ENCODE assay signal across 19 mouse cellular contexts in the genomic region with DNA sequence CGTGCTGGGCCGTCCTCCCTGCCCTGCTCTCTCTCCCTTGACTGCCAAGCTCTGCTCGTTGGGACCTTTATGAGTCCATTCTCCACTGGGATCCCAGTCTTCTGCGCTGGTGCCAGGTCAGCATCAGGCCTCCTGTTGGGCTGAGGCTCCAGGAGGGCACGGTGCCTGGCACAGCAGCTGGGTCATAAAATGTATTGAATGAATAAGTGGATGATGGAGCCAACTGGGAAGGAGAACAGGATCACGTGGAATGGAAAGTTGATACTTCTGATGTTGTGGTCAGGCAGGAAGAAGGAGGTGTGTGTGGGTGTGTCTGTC. TPM values are rescaled to one million over a fixed set of nuclear protein-coding genes. Genes with fewer than 3 reads are reported as not detected.
DNase-seq lines count a peak whose midpoint lies in the region; ATAC-seq lines count a peak whose summit lies in the region.
"Had no signal": no experiment of that assay in that cellular context is flagged by ENCODE, and none has a peak within 500 bp of the region (broad histone marks: within the 10 kb centered on the region; RNA-seq: fewer than 3 reads in every experiment).

No protein-coding gene starts in this region.

- intact Hi-C loops in heart, postnatal 36 days (cut with DNase I), result no loop called here

- H3K27me3 ChIP-seq in kidney, embryonic 16.5 days (ENCODE audit: insufficient read depth, low read length), result no peaks in the 10 kb centered on the region
- H3K27me3 ChIP-seq: embryonic facial prominence, embryonic 12.5 days; heart, embryonic 13.5 days; hindbrain, embryonic 12.5 days; limb, embryonic 13.5 days; midbrain, embryonic 12.5 days had no signal

- no peaks in the 10 kb centered on the region for H3K9me3 ChIP-seq in kidney, embryonic 16.5 days (ENCODE audit: low read length)
- H3K9me3 ChIP-seq: embryonic facial prominence, embryonic 12.5 days; heart, embryonic 13.5 days; hindbrain, embryonic 12.5 days; limb, embryonic 13.5 days; midbrain, embryonic 12.5 days had no signal

- no peak for ATAC-seq in kidney, embryonic 16.5 days (ENCODE audit: low FRiP score, low TSS enrichment)

- peak; percentile 64 for DNase-seq in adrenal gland, postnatal 10 days
- DNase-seq in adrenal gland, adult 18-20 months (ENCODE audit: low spot score in 2 of 2), result no peak
- DNase-seq in kidney, adult 11 months, result peak; percentile 73
- DNase-seq in heart, postnatal 36 days, result peak; percentile 14 to 23
- peak; percentile 58 for DNase-seq in large intestine, adult 2 months (ENCODE audit: low read depth, low spot score)
- no peak for DNase-seq in natural killer cell, adult 2 months (ENCODE audit: low spot score in 2 of 2)
- no peak for DNase-seq in thymus, postnatal 4 days
- DNase-seq: cerebellum, adult 11-12 months; cerebellum, postnatal 36 days; lung, postnatal 4 days; right cerebral cortex, adult 18-20 months had no signal

- 46% methylated on average over 6 of the region's 6 CpGs for WGBS in kidney, embryonic 16.5 days
- WGBS in large intestine, adult 2 months, result 32% methylated on average over 6 of the region's 6 CpGs

- H3K27ac ChIP-seq in kidney, embryonic 16.5 days (ENCODE audit: low read length), result no peak overlapping the region
- H3K27ac ChIP-seq: embryonic facial prominence, embryonic 12.5 days; heart, embryonic 13.5 days; hindbrain, embryonic 12.5 days; left cerebral cortex, adult 2 months; limb, embryonic 13.5 days; midbrain, embryonic 12.5 days had no signal

- H3K4me1 ChIP-seq in kidney, embryonic 16.5 days (ENCODE audit: insufficient read depth, low read length), result no peaks in the 10 kb centered on the region
- H3K4me1 ChIP-seq: embryonic facial prominence, embryonic 12.5 days; heart, embryonic 13.5 days; hindbrain, embryonic 12.5 days; midbrain, embryonic 12.5 days had no signal

- H3K36me3 ChIP-seq in kidney, embryonic 16.5 days (ENCODE audit: insufficient read depth, low read length), result peaks cover 41% of the 10 kb centered on the region

- H3K4me3 ChIP-seq in kidney, embryonic 16.5 days (ENCODE audit: low read length), result no peak overlapping the region
- H3K4me3 ChIP-seq: embryonic facial prominence, embryonic 12.5 days; heart, embryonic 13.5 days; hindbrain, embryonic 12.5 days; left cerebral cortex, adult 2 months; limb, embryonic 13.5 days; midbrain, embryonic 12.5 days had no signal

- H3K9ac ChIP-seq in kidney, embryonic 16.5 days (replicated peaks; ENCODE audit: low read length), result no peak overlapping the region
- H3K9ac ChIP-seq: embryonic facial prominence, embryonic 12.5 days; heart, embryonic 13.5 days; hindbrain, embryonic 12.5 days; limb, embryonic 13.5 days; midbrain, embryonic 12.5 days had no signal

- H3K4me2 ChIP-seq in kidney, embryonic 16.5 days (replicated peaks; ENCODE audit: low read depth, low read length), result no peak overlapping the region
- H3K4me2 ChIP-seq: embryonic facial prominence, embryonic 12.5 days; heart, embryonic 13.5 days; hindbrain, embryonic 12.5 days; limb, embryonic 13.5 days; midbrain, embryonic 12.5 days had no signal

RNA-seq across cellular contexts. Expression of gene Mansc4, which starts 21.9 kb away (rescaled TPM):
- total RNA-seq in adrenal gland, postnatal 10 days (2021), result under 1 TPM in 1 of 2 experiments, not detected in 1; 0.51 TPM
- under 1 TPM in 1 of 2 experiments, not detected in 1; 0.27 TPM for total RNA-seq in adrenal gland, adult 18-20 months (2021)
- 5.3 and 5.9 TPM in 2 replicates for polyA plus RNA-seq in kidney, embryonic 16.5 days (2015; fragmentation: Nextera tagmentation; extraction: Ambion mirVana)
- not detected for total RNA-seq in heart, postnatal 36 days (2021)
- 0.07 and 0.16 TPM in 2 replicates for polyA plus RNA-seq in large intestine, adult 2 months (2012; rRNA removed)
- total RNA-seq: left cerebral cortex, adult 2 months had no signal
- polyA plus RNA-seq: liver, embryonic 16.5 days had no signal

RNA-seq across cellular contexts. Expression of gene Mrps35, which starts 22.3 kb away (rescaled TPM):
- total RNA-seq in adrenal gland, postnatal 10 days (2021), result 100 to 1,000 TPM; 149 to 161 TPM
- total RNA-seq in adrenal gland, adult 18-20 months (2021), result 100 to 1,000 TPM in 1 of 2 experiments, 10 to 100 TPM in 1; 80.3 to 102 TPM
- polyA plus RNA-seq in kidney, embryonic 16.5 days (2015; fragmentation: Nextera tagmentation; extraction: Ambion mirVana), result 120 and 131 TPM in 2 replicates
- total RNA-seq in heart, postnatal 36 days (2021), result 100 to 1,000 TPM; 195 to 200 TPM
- 9.6 and 10.4 TPM in 2 replicates for polyA plus RNA-seq in large intestine, adult 2 months (2012; rRNA removed)

RNA-seq across cellular contexts. Expression of gene Klhl42, which starts 26.3 kb away (rescaled TPM):
- 10 to 100 TPM; 21.6 to 22.4 TPM for total RNA-seq in adrenal gland, postnatal 10 days (2021)
- total RNA-seq in adrenal gland, adult 18-20 months (2021), result 10 to 100 TPM; 16.5 to 25.6 TPM
- polyA plus RNA-seq in kidney, embryonic 16.5 days (2015; fragmentation: Nextera tagmentation; extraction: Ambion mirVana), result 6.0 and 7.0 TPM in 2 replicates
- 1 to 10 TPM; 5.7 to 6.9 TPM for total RNA-seq in heart, postnatal 36 days (2021)
- 4.6 and 8.3 TPM in 2 replicates for polyA plus RNA-seq in large intestine, adult 2 months (2012; rRNA removed)

RNA-seq across cellular contexts. Expression of gene Rep15, which starts 32.5 kb away (rescaled TPM):
- total RNA-seq in adrenal gland, postnatal 10 days (2021), result under 1 TPM; 0.72 to 0.97 TPM
- under 1 TPM; 0.66 to 0.99 TPM for total RNA-seq in adrenal gland, adult 18-20 months (2021)
- polyA plus RNA-seq in kidney, embryonic 16.5 days (2015; fragmentation: Nextera tagmentation; extraction: Ambion mirVana), result 0.85 and 1.1 TPM in 2 replicates
- 1 to 10 TPM in 1 of 2 experiments, under 1 TPM in 1; 0.87 to 1.2 TPM for total RNA-seq in heart, postnatal 36 days (2021)
- polyA plus RNA-seq in large intestine, adult 2 months (2012; rRNA removed), result 12.6 and 14.3 TPM in 2 replicates

Comparison
In these comparisons a context has a peak if more than half of its experiments do, and no peak if none do; other contexts are left out.
1. DNase-seq: peak in adrenal gland, postnatal 10 days (single experiment), kidney, adult 11 months (single experiment), heart, postnatal 36 days (2 of 2) and large intestine, adult 2 months (single experiment); none in adrenal gland, adult 18-20 months (0 of 2), natural killer cell, adult 2 months (0 of 2) and thymus, postnatal 4 days (single experiment).